Mouse (Mus musculus) small intestine, adult 2 months (tissue): ENCODE results near the gene Sema5a.

ENCODE experiments used
- CTCF ChIP-seq: fragments of 200-500 bp; IDR thresholded peaks from 2 replicates; pipeline ENCODE4 v1.5.1; 2012; ENCODE audit warnings: low read depth, mild to moderate bottlenecking, control low read depth, inconsistent platforms, low read length, moderate library complexity, mixed read lengths; ENCODE audit not compliant: insufficient replicate concordance, insufficient read length; ENCODE audit errors: extremely low read depth
- POLR2A ChIP-seq: fragments of 200-500 bp; IDR thresholded peaks from 2 replicates; pipeline ENCODE4 v1.6.1; 2012; ENCODE audit warnings: low read depth, mild to moderate bottlenecking, control low read depth, inconsistent platforms, low read length, moderate library complexity

DNA sequence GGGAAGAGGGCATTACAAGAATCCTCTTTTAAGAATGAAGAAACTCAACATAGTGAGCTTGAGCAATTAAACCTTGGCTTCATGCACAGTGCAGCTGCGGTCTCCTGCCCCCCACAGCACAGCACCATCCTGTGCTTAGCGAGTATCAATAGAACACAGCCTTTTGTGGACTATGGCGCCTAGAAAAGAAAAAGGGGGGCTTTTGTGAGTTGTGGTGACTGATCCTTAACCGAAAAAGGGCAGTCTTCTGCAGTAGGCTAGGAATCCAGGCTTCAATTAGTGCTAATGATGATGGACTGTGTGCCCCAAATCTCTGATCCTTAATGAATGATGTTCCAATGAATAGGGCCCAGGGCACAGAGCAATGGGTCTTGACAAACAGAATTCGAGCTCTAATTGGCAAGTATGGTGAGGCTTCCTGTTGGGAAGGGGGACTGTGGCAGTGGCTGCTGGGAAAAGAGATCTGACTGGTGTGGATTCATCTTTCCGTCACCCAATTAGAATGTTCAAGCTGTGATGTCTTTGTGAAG is 324.3 kb downstream of the Sema5a start:
- TF ChIP-seq POLR2A = no peak
- no peak for TF ChIP-seq CTCF
